Mouse (Mus musculus) E14TG2a.4 (cell line): Measurements from ENCODE around the gene Evi2.

Experiments used
- H3K27me3 ChIP-seq: 2 replicates; pipeline ENCODE4 v1.6.1; 2014; ENCODE audit warnings: low read length, control low read depth; ENCODE audit not compliant: insufficient read depth
- H3K36me3 ChIP-seq: 2 replicates; pipeline ENCODE4 v1.6.1; 2014; ENCODE audit warnings: low read length, control low read depth; ENCODE audit not compliant: insufficient read depth
- H3K4me1 ChIP-seq: replicated peaks from 2 replicates; pipeline ENCODE4 v1.6.1; 2014; ENCODE audit warnings: low read depth, low read length, control low read depth
- H3K4me3 ChIP-seq: replicated peaks from 2 replicates; pipeline ENCODE4 v1.5.1; 2014; ENCODE audit warnings: mild to moderate bottlenecking, low read length
- H3K9me3 ChIP-seq: 2 replicates; pipeline ENCODE4 v1.6.1; 2014; ENCODE audit warnings: low read length, control low read depth
- CTCF ChIP-seq: conservative IDR thresholded peaks from 2 replicates; pipeline ENCODE4 v1.5.1; 2014; ENCODE audit warnings: low read length
- NANOG ChIP-seq: IDR thresholded peaks from 2 replicates; pipeline ENCODE4 v1.6.1; 2014; ENCODE audit warnings: borderline replicate concordance, low read length, mixed read lengths
- POU5F1 ChIP-seq: IDR thresholded peaks from 2 replicates; pipeline ENCODE4 v1.6.1; 2014; ENCODE audit warnings: low read length, borderline replicate concordance

The Evi2 gene

DNA sequence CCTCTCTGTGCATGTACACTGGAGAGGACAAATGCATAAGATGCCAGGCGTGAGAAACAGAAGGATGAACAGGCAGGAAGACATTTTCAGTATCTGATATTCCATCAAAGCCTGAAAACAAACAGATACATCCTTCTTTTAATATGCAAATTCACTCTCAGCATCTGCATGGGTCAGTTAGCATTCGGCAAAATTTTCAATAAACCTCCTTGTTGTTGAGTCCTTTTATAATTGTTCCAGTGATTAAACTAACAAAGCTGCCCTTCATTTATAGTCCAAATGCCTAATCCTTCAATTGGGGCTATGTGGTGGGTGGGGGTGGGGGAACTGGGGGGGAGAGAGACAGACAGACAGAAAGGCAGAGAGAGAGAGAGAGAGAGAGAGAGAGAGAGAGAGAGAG lies 27.5 kb downstream of the Evi2 start:
- no peaks in the 10 kb centered on the region for H3K36me3 ChIP-seq
- TF ChIP-seq CTCF (no peak), POU5F1 (no peak), NANOG (no peak)
- no peaks in the 10 kb centered on the region for H3K4me1 ChIP-seq
- H3K27me3 ChIP-seq = no peaks in the 10 kb centered on the region
- no peak overlapping the region for H3K4me3 ChIP-seq
- H3K9me3 ChIP-seq = no peaks in the 10 kb centered on the region

DNA sequence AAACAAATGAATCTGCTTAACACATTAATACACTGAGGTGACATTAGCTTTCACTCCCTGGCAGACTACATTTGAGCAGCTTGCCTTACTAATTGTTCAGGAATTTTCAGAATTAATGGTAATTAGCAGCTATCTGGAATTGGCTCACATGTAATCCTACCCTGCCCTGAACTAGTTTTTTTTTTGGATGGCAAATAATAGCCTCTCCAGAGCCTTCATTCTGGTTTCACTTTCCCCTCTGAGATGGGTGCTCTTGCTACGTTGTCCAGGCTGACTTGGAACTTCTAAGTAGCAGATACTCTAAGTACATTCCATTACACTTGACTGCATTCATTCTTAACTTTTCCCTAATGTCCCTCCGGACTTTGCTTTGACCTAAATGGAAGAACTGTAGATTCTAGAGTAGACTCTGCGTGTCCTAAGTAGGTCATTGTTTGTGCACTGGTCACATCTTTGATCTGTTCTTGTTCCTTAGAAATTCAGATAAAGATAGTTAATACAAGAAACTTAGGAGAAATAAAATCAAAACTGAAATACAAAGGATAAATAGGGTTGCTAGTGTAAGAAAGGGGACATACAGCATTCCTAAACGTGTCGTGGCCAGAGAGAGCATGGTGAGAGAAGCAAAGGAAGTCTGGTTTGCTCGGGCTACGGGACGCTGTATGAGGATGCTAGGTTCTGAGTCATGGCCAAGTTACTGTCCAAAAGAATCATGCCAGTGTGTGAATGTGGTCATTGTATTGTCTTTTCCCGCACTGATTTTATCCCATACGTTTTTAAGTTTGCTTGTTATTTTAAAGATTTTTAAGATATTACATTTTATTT lies 35.2 kb downstream of the Evi2 start:
- TF ChIP-seq POU5F1 (no peak), NANOG (no peak), CTCF (no peak)
- Histone ChIP-seq H3K36me3 (no peaks in the 10 kb centered on the region), H3K27me3 (no peaks in the 10 kb centered on the region)

DNA sequence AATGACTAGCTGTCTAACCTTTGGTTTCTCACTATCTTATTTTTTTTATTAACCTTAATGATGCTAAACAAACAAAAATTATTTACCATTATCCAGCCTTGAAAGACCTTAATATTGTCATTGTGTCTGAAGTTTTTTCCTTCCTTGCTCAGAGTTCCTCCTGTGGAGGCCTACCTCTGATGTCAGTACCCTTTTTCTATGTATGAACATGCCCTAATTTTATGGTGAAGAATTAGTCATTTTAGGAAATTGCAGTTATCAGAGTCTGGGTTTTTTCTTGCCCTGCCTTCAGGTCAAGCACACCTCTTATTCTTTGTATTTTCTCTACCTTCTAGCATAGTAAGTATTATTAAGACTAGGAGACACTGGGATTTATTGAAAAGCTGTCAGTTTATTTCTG lies 45.7 kb downstream of the Evi2 start:
- H3K4me1 ChIP-seq = peaks cover 11% of the 10 kb centered on the region
- peaks cover 5% of the 10 kb centered on the region; the same call in 1 of the 2 replicates for H3K36me3 ChIP-seq
- H3K9me3 ChIP-seq = no peaks in the 10 kb centered on the region
- TF ChIP-seq NANOG = no peak
- TF ChIP-seq CTCF = no peak
- TF ChIP-seq POU5F1 = no peak
- H3K27me3 ChIP-seq = no peaks in the 10 kb centered on the region
- H3K4me3 ChIP-seq = no peak overlapping the region

More for the DNA sequence above, 35.2 kb downstream of the Evi2 start:
- Histone ChIP-seq H3K9me3 (no peaks in the 10 kb centered on the region), H3K4me3 (no peak overlapping the region), H3K4me1 (no peaks in the 10 kb centered on the region)

DNA sequence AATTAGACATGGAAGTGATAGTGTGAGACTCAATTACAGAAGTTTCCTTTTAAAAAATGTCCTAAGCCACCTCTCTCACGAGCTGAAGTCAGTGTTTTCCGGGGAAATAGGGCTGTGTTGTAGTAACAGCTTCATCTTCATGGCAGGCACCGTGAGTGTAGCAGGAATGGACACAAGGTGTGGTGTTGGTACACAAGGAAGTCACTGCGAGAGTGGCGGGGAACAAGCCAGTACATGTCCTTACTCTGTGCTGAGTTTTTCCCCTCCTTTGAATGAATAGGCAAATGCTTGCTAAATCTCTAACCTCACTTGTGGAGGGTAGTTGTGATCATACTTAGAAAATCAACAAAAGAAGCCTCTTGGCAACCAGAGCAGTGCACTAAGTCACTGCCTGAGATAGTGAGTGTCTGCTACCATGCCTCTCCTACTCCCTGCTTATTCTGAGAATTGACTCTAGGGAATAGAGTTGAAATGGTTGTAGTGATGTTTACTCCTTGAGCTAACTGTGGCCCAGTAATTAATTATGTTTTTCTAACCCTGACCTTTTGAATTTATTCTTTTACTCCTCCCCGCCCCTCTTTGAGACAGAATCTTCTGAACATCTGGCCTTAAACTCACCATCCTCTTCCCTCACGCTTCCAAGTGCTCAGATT lies 46.4 kb downstream of the Evi2 start:
- Histone ChIP-seq H3K4me1 (peaks cover 11% of the 10 kb centered on the region), H3K4me3 (no peak overlapping the region), H3K27me3 (no peaks in the 10 kb centered on the region), H3K36me3 (peaks cover 5% of the 10 kb centered on the region; the same call in 1 of the 2 replicates), H3K9me3 (no peaks in the 10 kb centered on the region)
- TF ChIP-seq POU5F1 = no peak

DNA sequence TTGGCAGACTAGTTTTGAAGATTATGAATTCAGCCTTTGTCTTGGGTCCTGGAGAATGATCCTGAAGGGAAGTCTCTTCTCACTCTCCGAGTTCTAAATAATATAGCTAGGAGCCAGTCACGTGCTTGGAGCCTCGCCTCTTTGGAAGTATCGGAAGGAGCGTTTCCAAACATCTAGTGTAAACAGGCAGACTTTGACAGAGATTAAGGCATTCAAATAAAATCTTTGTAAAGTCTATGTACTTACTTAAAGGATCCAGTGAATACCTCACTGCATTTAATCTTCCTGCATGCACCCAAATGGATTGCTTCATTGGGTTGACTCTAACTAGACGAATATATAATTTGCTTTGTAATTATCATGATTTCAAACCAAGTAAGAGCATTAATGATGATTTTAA lies 47.0 kb downstream of the Evi2 start:
- Histone ChIP-seq H3K36me3 (peaks cover 5% of the 10 kb centered on the region), H3K4me3 (no peak overlapping the region), H3K4me1 (peaks cover 11% of the 10 kb centered on the region), H3K27me3 (no peaks in the 10 kb centered on the region), H3K9me3 (no peaks in the 10 kb centered on the region)
- TF ChIP-seq CTCF = no peak
- TF ChIP-seq NANOG = no peak
- no peak for TF ChIP-seq POU5F1

GRCm38 (mm10) chr11:79468097-79468496 lies 62.3 kb downstream of the Evi2 start:
- no peaks in the 10 kb centered on the region for H3K27me3 ChIP-seq
- H3K9me3 ChIP-seq = no peaks in the 10 kb centered on the region
- peaks cover 22% of the 10 kb centered on the region for H3K36me3 ChIP-seq
- H3K4me1 ChIP-seq = no peaks in the 10 kb centered on the region
- H3K4me3 ChIP-seq = no peak overlapping the region
- TF ChIP-seq NANOG = no peak
- TF ChIP-seq POU5F1 = no peak
- TF ChIP-seq CTCF = no peak
